Mouse (Mus musculus) cerebellum, adult 9-11 months (tissue): ENCODE measurements around the gene Gh.
A peak's percentile ranks its signal among the peaks of the same experiment; 100 is the strongest.
"Not testable (repeated sequence)": the region's sequence is repeated elsewhere in the genome, so short reads cannot be mapped to it uniquely, and the experiment has no call there.

Experiments
- DNase-seq: peaks from one replicate; pipeline ENCODE4 v3.0.0; 2022

Gh gene

GRCm38 (mm10) chr11:106301765-106302164 lies at the start of gene Gh:
Gene Gh, minus strand, starts transcription at chr11:106301865.
- no peak for DNase-seq

- DNase-seq: no peak
These were observed 49.6 kb upstream of the Gh start for GRCm38 (mm10) chr11:106351253-106351652.

- DNase-seq: no peak
These were observed 49.2 kb upstream of the Gh start for GRCm38 (mm10) chr11:106350853-106351252.

- no peak for DNase-seq
These were observed 48.1 kb upstream of the Gh start for GRCm38 (mm10) chr11:106349772-106350171.

- DNase-seq: no peak
These were observed 43.2 kb upstream of the Gh start for GRCm38 (mm10) chr11:106344910-106345309.

GRCm38 (mm10) chr11:106340990-106341520 lies 39.4 kb upstream of the Gh start:
- DNase-seq: no peak

GRCm38 (mm10) chr11:106339323-106339722 lies 37.7 kb upstream of the Gh start:
- DNase-seq: not testable (repeated sequence)

- DNase-seq: no peak
These were observed 37.2 kb upstream of the Gh start for GRCm38 (mm10) chr11:106338870-106339269.

GRCm38 (mm10) chr11:106338029-106338428 lies 36.4 kb upstream of the Gh start:
- no peak for DNase-seq

GRCm38 (mm10) chr11:106334066-106334465 lies 32.4 kb upstream of the Gh start:
- no peak for DNase-seq

GRCm38 (mm10) chr11:106332458-106332857 lies 30.8 kb upstream of the Gh start:
- DNase-seq: peak; percentile 30

GRCm38 (mm10) chr11:106329682-106330081 lies 28.0 kb upstream of the Gh start:
- DNase-seq: peak; percentile 45

- no peak for DNase-seq
These were observed 27.5 kb upstream of the Gh start for GRCm38 (mm10) chr11:106329128-106329527.

GRCm38 (mm10) chr11:106328521-106328920 lies 26.9 kb upstream of the Gh start:
- DNase-seq: no peak

- DNase-seq: no peak
These were observed 24.8 kb upstream of the Gh start for GRCm38 (mm10) chr11:106326475-106326874.

- DNase-seq: peak; percentile 56
These were observed 24.0 kb upstream of the Gh start for GRCm38 (mm10) chr11:106325566-106326206.

- no peak for DNase-seq
These were observed 23.2 kb upstream of the Gh start for GRCm38 (mm10) chr11:106324858-106325257.

GRCm38 (mm10) chr11:106318406-106319366 lies 17.0 kb upstream of the Gh start:
- no peak for DNase-seq

- no peak for DNase-seq
These were observed 16.1 kb upstream of the Gh start for GRCm38 (mm10) chr11:106317801-106318200.

- no peak for DNase-seq
These were observed 14.8 kb upstream of the Gh start for GRCm38 (mm10) chr11:106316416-106316815.

GRCm38 (mm10) chr11:106314333-106314812 lies 12.7 kb upstream of the Gh start, which contains the start of gene Cd79b:
Gene Cd79b, minus strand, starts transcription at chr11:106314762.
- no peak for DNase-seq

GRCm38 (mm10) chr11:106313533-106313932 lies 11.9 kb upstream of the Gh start:
- DNase-seq: no peak

- DNase-seq: no peak
These were observed 8.5 kb upstream of the Gh start for GRCm38 (mm10) chr11:106310123-106310522.

- DNase-seq: no peak
These were observed 6.5 kb upstream of the Gh start for GRCm38 (mm10) chr11:106308162-106308561.
